Mouse (Mus musculus): ENCODE results near the gene Cntnap1.
"Not testable (repeated sequence)": the region's sequence is repeated elsewhere in the genome, so short reads cannot be mapped to it uniquely, and the experiment has no call there.

Gene Cntnap1

DNA sequence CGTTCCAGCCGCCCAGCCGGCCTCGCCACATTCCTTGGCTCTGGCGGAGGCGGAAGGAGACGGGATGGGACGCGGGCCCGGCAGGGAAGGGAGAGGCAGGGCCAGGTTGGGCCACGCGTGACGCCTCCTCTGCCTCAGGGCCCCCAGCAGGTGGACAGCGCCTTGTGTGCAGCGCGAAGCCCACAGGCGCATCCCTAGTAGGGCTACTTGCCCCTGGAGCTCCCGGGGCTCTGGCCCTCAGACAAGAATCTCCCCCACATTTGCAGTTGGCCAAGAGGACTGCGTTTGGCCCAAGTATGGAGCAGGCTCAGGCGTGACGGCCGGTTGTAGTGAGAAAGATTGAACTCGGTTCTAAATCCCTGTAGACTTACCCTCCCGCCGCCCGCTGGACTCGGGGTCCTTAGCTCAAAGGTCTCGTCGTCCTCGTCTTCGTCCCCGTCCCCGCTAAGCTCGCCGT lies at the start of gene Cntnap1:
Gene Cntnap1, plus strand, starts transcription at position 170 of the 457 bp plus-strand sequence.
- in situ Hi-C loops (cut with MboI, MseI), result loop anchor here (10.0 kb wide), 1 partner anchor 626 kb away; the partner anchor contains the start of gene Ttc25

DNA sequence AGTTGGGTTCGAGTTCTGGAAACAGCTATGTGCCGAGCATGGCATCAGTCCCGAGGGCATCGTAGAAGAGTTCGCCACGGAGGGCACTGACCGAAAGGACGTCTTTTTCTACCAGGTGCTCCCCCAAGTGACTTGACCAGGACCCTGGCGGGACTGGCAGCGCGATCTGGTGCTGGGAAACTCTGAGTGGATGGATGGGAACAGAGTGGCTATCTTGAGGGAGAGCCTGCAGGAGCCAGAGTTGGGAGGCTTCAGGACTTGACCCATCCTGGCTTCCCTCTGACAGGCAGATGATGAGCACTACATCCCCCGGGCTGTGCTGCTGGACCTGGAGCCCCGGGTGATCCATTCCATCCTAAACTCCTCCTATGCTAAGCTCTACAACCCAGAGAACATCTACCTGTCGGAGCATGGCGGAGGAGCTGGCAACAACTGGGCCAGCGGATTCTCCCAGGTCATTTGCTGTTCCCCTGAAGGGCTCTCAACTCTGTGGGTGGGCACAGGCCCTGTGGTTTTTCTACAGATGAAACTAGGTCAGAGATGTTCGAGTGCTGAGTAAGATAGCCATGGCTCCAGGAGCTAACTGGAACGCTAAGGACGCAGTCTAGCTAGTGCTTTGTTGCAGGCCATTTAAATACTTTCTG lies 49.7 kb upstream of the Cntnap1 start:
- in situ Hi-C loops (cut with MboI, MseI), result loop anchor here (5.0 kb wide), 1 partner anchor 42 kb away; no protein-coding TSS in a partner anchor

DNA sequence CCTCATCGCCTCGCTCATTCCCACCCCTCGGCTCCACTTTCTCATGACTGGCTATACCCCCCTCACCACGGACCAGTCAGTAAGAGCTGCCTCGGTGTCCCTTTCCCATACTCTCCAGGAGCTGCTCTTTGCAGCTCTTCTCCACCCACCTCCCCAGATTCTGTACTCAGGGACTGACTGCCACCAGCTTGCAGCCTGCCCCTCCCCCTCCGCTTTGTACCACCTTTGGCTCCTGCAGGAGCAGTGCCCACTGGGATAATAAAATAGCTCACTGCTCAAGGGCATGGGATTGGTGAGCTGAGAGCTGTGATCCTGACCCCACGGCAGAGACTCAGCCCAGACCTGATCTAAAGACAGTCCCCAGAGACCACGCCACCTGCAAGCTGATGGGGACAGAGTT lies 45.8 kb upstream of the Cntnap1 start:
- in situ Hi-C loops (cut with MboI, MseI), result loop anchor here (5.0 kb wide), 1 partner anchor 38 kb away; no protein-coding TSS in a partner anchor

DNA sequence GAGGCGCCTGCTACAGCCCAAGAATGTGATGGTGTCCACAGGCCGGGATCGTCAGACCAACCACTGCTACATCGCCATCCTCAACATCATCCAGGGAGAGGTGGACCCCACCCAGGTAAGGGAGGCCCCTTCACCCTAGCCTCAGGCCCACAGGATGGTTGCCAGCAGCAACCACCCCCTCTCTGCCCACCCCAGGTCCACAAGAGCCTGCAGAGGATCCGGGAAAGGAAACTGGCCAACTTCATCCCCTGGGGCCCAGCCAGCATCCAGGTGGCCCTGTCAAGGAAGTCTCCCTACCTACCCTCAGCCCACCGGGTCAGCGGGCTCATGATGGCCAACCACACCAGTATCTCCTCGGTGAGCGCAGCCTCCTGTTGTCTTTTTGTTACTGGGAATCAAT lies 45.3 kb upstream of the Cntnap1 start:
- in situ Hi-C loops (cut with MboI, MseI), result not testable (repeated sequence)

DNA sequence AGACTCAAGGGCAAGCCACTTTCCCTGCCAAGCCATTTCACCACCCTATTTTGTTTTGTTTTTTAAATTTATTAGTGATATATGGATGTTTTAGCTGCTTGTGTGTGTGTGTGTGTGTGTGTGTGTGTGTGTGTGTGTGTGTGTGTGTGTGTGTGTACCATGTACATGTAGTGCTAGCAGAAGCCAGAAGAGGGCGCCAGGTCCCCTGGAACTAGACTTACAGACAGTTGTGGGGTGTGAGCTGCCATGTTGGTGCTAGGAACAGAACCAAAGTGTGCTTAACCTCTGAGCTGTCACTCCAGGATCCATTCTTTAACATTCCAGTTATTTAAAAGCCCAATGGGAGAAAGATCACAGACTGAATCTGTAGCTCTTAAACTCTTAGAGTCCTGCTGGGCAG lies 43.2 kb upstream of the Cntnap1 start:
- in situ Hi-C loops (cut with MboI, MseI), result no loop called here

DNA sequence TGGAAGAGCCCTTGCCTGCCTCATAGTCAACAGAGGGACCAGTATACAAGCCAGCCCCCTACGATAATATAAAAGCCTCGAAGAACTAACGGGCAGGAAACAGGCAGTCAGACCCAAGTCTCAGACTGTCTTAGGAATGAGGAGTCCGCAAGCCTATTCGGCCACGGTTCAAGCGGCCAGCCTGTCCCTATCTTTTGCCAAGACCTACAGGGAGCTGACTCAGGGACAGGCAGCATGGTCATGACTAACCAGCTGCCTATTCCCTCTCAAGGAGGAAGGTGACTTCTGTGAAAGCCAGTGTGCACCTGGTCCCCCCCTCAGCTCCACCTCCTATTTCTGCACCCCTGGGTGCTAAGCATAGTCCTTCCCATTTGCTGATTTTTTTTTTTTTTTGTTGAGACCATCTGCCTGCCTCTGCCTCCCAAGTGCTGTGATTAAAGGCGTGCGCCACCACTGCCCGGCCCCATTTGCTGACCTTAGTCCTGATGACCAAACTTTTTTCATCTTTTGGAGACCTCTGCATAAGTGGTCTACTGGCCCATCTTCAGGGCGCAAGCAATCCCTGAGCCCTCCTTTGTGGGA lies 41.2 kb upstream of the Cntnap1 start:
- in situ Hi-C loops (cut with MboI, MseI), result no loop called here

DNA sequence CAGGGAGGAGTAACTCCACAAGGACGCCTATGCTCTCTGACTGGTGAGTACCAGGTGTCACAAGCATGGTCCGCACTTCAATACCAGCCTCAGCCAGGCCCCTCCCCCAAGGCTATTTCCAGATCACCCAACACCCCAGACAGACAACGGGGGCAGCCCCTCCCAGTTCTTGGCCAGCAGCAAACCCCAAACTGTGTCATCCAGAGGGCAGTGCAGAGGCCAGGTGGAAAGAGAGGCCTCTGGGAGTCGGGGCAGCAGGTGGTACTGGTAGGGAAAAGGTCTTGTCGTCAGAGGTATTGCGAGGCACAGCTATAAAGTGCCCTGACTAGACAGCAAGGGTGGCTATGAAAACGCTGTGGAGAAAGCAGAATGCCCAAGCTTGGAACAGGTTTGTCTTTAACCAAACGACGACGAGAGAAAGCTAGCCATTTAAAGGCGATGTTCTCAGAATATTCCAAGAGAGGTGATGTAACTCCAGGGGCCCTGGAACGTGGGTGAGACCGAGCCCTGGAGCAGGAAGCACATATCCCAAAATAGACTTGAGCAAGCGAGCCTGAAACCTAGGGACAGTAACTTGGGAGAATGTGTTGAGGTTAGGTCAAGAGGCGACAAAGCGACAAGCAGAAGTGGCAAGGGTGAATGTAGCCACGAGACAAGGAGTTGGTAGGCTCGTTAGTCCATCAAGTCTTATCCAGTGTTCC lies 40.1 kb upstream of the Cntnap1 start:
- in situ Hi-C loops (cut with MboI, MseI), result loop anchor here (10.0 kb wide), 1 partner anchor 485 kb away; no protein-coding TSS in a partner anchor

DNA sequence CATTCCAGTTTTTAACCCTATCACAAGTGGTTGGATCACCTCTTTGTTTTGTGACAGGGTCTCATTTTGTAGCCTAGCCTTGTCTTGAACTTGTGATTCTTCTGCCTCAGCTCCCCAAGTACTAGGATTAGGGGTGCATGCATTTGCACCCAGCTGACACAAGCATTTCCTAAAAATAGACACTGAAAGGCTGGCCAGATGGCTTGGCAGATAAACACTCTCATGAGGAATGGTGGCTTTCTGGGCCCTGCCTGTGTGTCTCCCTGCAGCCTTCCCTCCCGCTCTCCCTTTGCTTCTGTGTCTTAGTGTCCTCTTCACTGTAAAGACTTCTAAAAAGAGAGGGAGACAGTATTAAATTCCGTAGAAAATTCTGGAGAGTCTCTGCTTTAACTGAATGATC lies 39.1 kb upstream of the Cntnap1 start:
- in situ Hi-C loops (cut with MboI, MseI), result loop anchor here (10.0 kb wide), 1 partner anchor 486 kb away; no protein-coding TSS in a partner anchor

DNA sequence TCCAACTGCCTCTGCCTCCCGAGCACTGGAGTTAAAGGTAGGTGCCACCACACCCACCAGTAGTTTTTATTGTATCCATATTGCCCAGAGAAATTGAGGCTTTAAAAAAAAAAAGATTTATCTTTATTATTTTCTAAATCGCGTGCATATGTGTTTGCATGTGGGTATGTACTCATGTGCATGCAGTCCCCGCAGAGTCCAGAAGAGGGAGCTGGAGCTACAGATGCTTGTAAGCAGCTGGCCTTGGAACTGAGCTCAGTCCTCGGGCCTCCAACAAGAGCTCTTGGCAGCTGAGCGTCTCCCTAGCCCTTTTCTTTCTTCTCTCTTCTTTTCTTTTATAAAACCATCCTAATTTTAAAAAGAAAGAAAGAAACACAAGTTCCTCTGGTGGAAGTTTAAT lies 38.6 kb upstream of the Cntnap1 start:
- in situ Hi-C loops (cut with MboI, MseI), result loop anchor here (10.0 kb wide), 1 partner anchor 487 kb away; no protein-coding TSS in a partner anchor

DNA sequence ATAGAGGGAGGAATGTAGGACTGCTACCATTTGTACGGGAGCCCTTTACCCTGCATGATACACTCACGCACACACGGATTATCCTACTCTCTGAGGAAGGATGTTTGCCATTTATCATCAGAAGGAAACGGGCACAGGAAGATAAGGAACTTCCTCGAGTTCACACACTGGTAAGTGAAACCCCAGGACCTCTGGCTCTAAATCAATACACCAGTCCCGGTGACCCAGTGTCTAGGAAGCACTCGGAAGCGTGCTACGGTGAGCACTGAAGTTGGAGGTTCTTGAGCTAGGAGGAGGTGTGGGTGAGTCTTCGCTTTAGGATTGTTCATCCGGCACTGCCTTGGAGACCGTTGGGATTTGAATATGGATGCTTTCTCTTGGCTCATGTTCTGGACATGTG lies 37.3 kb upstream of the Cntnap1 start:
- in situ Hi-C loops (cut with MboI, MseI), result loop anchor here (10.0 kb wide), 1 partner anchor 488 kb away; no protein-coding TSS in a partner anchor

DNA sequence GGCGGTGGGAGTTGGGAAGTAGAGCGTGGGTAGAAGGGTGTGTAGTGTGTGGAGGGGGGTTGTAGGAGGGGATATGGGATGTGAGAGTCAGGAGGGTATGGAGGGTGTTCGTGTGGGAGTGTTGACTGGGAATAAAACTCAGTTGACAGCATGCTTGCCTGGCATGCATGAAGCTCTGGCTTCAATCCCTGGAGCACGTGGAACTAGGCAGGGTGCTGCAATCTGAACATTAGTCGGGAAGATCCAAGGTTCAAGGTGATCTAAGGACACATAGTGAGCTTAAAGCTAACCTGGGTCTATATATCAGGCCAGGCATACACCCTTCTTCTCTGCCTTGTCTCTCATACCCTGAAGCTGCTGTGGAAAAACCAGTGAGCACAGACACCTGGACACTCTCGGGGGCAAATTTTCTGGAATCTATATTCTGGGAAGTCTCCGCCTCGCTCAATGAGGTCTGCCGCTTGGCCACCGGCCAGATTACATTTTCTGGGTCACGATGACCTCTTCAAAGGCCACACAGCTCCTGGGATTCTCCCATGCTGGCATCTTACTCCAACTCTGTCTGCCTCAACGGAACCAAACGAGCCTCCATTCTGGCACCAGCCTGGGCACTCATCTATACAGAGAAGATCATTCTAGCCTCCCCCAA lies 36.0 kb upstream of the Cntnap1 start:
- in situ Hi-C loops (cut with MboI, MseI), result loop anchor here (10.0 kb wide), 1 partner anchor 490 kb away; no protein-coding TSS in a partner anchor

DNA sequence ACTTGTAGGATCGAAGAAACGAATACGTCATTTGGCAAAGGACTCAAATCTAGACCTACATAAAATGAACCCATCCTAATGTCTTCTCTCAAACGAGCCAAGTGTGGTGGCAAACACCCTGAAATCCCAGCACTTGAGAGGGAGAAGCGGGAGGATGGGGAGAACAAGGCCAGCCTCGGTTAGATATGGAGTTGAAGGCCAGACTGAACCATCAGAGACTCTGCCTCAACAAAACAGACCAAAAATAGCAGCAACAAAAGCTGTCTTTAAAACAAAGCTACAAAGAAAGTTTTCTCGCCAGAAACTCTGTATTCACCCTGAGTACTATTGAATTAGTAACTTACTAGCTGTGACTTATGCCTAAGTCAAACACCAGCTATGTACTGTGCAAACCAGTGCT lies 33.3 kb upstream of the Cntnap1 start:
- in situ Hi-C loops (cut with MboI, MseI), result loop anchor here (10.0 kb wide), 1 partner anchor 492 kb away; no protein-coding TSS in a partner anchor

DNA sequence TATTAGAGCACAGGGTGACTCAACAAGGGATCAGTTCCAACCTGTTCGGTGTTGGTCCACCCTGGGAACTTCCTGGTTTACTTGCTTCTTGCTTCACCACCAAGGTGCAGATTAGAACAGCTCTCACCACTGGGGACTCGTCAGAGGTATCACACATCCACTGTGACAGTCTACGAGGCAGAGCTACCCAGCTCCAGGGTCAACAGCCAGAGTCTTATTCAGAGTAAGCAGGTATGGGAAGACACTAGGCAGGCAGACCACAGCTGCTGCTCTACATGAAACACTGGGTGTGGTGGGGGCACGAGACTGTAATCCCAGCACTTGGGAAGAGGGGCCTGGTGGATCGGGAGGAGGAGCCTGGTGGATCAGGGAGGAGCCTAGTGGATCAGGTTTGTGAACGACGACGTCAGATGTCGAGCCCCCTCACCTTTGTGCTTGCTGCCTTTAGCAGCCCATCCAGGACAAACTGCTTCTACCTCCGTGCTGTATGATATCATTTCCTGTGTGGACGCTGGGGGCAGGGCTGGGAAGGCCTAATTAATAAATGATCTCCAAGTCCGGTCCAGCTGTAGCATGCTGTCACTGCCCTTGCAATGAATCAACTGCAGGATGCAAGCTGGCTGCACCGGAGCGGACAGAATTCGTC lies 31.7 kb upstream of the Cntnap1 start:
- in situ Hi-C loops (cut with MboI, MseI), result loop anchor here (10.0 kb wide), 1 partner anchor 494 kb away; no protein-coding TSS in a partner anchor

DNA sequence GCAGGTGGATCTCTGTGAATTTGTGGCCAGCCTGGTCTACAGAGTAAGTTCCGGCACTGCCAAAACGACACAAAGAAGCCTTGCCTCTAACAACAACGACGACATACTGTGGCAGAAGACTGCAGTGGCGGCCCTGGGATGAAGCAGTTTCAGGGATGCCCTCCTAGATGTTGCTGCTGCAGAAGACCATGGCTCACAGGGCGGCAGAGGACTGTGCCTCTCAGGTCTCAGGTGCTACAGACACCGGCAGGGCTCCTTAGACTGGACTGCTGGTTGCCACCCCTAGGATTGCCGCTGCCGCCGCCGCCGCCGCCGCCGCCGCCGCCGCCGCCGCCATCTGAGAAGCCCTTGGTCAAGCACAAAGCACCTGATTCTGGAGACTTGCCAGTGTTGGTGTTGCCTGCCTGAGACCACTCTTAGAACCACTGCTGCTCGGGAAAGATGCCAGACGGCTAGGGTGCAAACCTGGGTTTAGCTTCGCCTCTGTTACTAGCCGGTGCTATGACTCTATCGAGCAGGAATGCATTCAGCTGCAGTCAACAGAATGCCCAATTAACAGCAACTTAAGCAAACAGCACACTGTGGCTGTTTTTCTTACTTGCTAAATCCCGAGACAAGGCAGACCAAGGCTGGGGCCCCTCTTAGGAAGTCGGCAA lies 30.0 kb upstream of the Cntnap1 start:
- in situ Hi-C loops (cut with MboI, MseI), result no loop called here

DNA sequence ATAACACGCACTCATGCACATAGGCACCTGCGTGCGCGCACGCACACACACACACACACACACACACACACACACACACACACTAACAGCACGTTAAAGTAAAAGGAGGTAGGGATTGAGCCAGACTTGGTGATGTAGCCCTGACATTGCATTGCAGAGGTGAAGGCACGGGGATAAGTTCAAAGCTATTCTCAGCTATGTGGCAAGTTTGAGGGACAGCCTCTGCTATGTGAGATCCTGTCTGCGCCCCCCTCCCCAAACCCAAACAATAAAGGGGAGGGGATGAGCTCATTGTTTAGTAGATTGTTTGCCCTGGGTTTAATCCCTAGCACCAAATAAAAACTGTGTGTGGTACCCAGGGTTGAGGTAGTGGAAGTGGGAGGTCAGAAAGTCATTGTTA lies 29.2 kb upstream of the Cntnap1 start:
- in situ Hi-C loops (cut with MboI, MseI), result no loop called here

DNA sequence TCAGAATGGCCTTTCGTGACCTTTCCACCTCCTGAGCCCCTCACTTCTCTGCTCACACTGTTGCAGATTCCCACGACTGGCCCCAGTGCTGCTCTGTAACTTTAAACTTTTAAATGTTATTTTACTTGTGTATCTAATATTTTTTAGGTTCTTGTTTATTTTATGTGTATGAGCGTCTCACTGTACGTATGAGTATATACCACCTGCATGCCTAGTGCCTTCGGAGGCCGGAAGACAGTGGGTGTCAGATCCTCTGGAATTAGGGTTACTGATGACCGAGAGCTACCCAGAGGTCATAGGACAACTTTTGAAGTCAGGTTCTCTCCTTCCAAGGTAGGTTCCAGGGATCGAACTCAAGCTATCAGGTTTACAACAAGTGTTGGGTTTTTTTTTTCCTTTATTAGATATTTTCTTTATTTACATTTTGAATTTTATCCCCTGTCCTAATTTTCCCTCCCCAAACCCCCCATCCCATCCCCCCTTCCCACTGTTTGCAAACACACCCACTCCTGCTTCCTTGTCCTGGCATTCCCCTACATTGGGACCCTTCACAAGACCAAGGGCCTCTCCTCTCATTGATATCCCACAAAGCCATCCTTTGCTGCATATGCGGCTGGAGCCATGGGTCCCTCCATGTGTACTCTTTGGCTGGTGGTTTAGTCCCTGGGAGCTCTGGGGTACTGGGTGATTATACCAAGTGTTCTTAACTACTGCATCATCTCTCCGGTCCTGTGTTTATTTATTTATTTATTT lies 27.9 kb upstream of the Cntnap1 start:
- in situ Hi-C loops (cut with MboI, MseI), result no loop called here

DNA sequence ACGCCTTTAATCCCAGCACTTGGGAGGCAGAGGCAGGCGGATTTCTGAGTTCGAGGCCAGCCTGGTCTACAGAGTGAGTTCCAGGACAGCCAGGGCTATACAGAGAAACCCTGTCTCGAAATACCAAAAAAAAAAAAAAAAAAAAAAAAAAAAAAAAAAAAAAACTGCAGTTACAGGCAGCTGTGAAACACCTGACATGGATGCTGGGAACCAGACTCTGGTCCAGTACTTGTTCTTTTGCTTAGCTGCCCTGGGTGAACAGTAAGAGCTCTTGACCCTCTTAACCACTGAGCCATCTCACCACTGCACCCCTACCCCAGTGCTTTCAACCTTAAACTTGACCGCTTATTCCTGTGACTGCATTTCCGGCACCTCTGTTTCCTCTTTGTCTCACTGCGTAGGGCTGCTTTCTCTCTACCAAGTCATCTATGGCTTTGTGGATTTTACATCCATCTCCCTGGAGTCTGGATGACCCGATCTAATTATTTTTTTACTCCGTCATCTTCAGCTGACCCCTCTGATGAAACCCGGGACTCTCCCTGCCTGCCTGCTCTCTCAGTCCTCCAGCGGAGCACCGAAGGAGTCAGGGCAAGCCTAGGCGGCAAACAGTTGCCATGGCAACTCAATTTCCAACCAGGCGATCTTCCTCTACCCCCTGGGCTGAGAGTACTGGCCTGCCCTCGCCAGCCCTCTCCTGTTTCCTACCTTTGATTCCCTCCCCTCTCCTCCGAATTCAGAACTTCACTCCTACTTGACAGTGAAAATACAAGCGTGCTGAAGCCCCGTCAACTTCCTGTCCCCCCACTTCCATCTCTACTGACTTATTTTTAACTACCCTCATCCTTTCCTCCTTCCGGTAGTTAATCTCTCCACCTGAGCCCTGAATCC lies 26.7 kb upstream of the Cntnap1 start:
- in situ Hi-C loops (cut with MboI, MseI), result no loop called here

DNA sequence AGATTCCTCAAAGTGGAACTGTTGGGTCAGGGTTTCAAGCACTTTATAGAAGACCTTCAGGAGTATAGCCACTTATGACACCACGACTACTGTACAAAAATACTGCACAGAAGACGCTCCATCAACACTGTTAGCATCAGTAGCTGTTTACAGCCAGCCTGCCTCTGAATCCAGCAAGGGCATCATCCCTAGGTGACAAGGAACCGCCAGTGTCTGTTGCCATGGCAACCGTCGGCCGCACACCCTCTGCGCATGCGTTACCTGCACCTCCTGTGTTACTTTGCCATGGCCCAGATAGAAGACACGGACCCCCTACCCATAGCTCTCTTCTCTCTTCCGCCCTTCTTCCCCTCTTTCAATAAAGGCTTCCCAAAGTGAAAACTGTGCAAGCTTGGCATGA lies 23.9 kb upstream of the Cntnap1 start:
- in situ Hi-C loops (cut with MboI, MseI), result no loop called here

DNA sequence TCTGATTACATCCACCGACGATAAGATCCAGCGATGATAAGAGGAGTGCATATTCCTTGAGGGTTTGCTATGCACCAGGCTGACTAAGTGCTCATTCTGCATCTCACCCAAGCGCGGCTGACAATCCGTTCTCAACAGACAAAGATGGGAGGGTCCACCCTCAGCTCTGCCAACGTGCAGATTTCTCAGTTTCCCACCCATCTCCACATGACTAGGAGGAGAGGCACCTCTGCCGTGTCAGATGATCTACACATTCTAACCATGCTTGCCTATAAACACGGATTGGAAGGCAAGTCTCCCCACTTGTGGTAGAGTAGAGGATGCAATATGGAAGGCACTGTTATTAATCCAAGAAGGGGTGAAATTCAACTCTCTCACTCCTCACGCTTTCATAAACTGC lies 21.6 kb upstream of the Cntnap1 start:
- in situ Hi-C loops (cut with MboI, MseI), result no loop called here
